Mouse (Mus musculus): ENCODE measurements around the gene Hoxa2. TPM values are rescaled to one million over a fixed set of nuclear protein-coding genes. Genes with fewer than 3 reads are reported as not detected.

Gene Hoxa2
- total and polyA plus RNA-seq, 3 experiments, result 1.5 to 2.6 (median 1.7) TPM

- no peak for DNase-seq
These were observed 25.5 kb downstream of the Hoxa2 start for GRCm38 (mm10) chr6:52139115-52139514.

- DNase-seq, result no peak
These were observed 26.1 kb downstream of the Hoxa2 start for GRCm38 (mm10) chr6:52138576-52138975.

- DNase-seq, result no peak
These were observed 26.6 kb downstream of the Hoxa2 start for GRCm38 (mm10) chr6:52137841-52138535.

GRCm38 (mm10) chr6:52123673-52124072, 41.0 kb downstream of the Hoxa2 start:
- no peak for DNase-seq

- DNase-seq, result no peak
These were observed 43.5 kb downstream of the Hoxa2 start for GRCm38 (mm10) chr6:52121173-52121572.

GRCm38 (mm10) chr6:52118903-52119635, 45.6 kb downstream of the Hoxa2 start:
- DNase-seq, result no peak

- no peak for DNase-seq
These were observed 48.7 kb downstream of the Hoxa2 start for GRCm38 (mm10) chr6:52115899-52116298.

Other genes with a start within 250 kb of the Hoxa2 start
- 10 to 100 TPM; 45.6 to 57.5 TPM for gene Skap2, start 152.3 kb downstream of the Hoxa2 start, total RNA-seq (2021)
- 2.9 and 3.5 TPM in 2 replicates for gene Skap2, start 152.3 kb downstream of the Hoxa2 start, polyA plus RNA-seq (2012; rRNA removed)
- under 1 TPM; 0.52 to 0.86 TPM for gene Hoxa1, start 6.5 kb downstream of the Hoxa2 start, total RNA-seq (2021)
- gene Hoxa1, start 6.5 kb downstream of the Hoxa2 start, polyA plus RNA-seq (2012; rRNA removed), result 0.47 and 0.68 TPM in 2 replicates
- gene 5730596B20Rik, start 12.7 kb upstream of the Hoxa2 start, total RNA-seq (2021), result under 1 TPM; 0.35 to 0.41 TPM
- gene 5730596B20Rik, start 12.7 kb upstream of the Hoxa2 start, polyA plus RNA-seq (2012; rRNA removed), result 0.02 and 0.04 TPM in 2 replicates
- 1 to 10 TPM; 2.2 to 6.3 TPM for gene Hoxa4, start 26.9 kb upstream of the Hoxa2 start, total RNA-seq (2021)
- 0.99 and 4.0 TPM in 2 replicates for gene Hoxa4, start 26.9 kb upstream of the Hoxa2 start, polyA plus RNA-seq (2012; rRNA removed)
- 10 to 100 TPM; 13.6 to 22.8 TPM for gene Hoxa5, start 39.8 kb upstream of the Hoxa2 start, total RNA-seq (2021)
- 12.9 and 16.3 TPM in 2 replicates for gene Hoxa5, start 39.8 kb upstream of the Hoxa2 start, polyA plus RNA-seq (2012; rRNA removed)
- 1 to 10 TPM; 1.9 to 4.5 TPM for gene Hoxa6, start 43.9 kb upstream of the Hoxa2 start, total RNA-seq (2021)
- gene Hoxa6, start 43.9 kb upstream of the Hoxa2 start, polyA plus RNA-seq (2012; rRNA removed), result 3.6 and 3.8 TPM in 2 replicates
- 1 to 10 TPM; 2.7 to 5.4 TPM for gene Hoxa3, start 48.5 kb upstream of the Hoxa2 start, total RNA-seq (2021)
- 6.8 and 8.1 TPM in 2 replicates for gene Hoxa3, start 48.5 kb upstream of the Hoxa2 start, polyA plus RNA-seq (2012; rRNA removed)
- 1 to 10 TPM in 1 of 2 experiments, not detected in 1; 1.0 TPM for gene Gm28308, start 48.5 kb upstream of the Hoxa2 start, total RNA-seq (2021)
- 1.9 and 2.5 TPM in 2 replicates for gene Gm28308, start 48.5 kb upstream of the Hoxa2 start, polyA plus RNA-seq (2012; rRNA removed)
- 10 to 100 TPM; 15.3 to 30.3 TPM for gene Hoxa7, start 57.0 kb upstream of the Hoxa2 start, total RNA-seq (2021)
- 21.3 and 26.8 TPM in 2 replicates for gene Hoxa7, start 57.0 kb upstream of the Hoxa2 start, polyA plus RNA-seq (2012; rRNA removed)
- 1 to 10 TPM in 1 of 2 experiments, under 1 TPM in 1; 0.75 to 1.6 TPM for gene Hoxa9, start 66.3 kb upstream of the Hoxa2 start, total RNA-seq (2021)
- gene Hoxa9, start 66.3 kb upstream of the Hoxa2 start, polyA plus RNA-seq (2012; rRNA removed), result 1.7 and 3.8 TPM in 2 replicates
- gene Hoxa10, start 76.0 kb upstream of the Hoxa2 start, total RNA-seq (2021), result not detected
- gene Hoxa10, start 76.0 kb upstream of the Hoxa2 start, polyA plus RNA-seq (2012; rRNA removed), result 0.22 TPM in 1 of 2 replicates, not detected in the other
- gene Hoxa11, start 81.0 kb upstream of the Hoxa2 start, total RNA-seq (2021), result not detected
- not detected in 2 replicates for gene Hoxa11, start 81.0 kb upstream of the Hoxa2 start, polyA plus RNA-seq (2012; rRNA removed)
- gene Hoxa13, start 96.0 kb upstream of the Hoxa2 start, total RNA-seq (2021), result not detected
- not detected in 2 replicates for gene Hoxa13, start 96.0 kb upstream of the Hoxa2 start, polyA plus RNA-seq (2012; rRNA removed)
- gene Evx1, start 148.7 kb upstream of the Hoxa2 start, total RNA-seq (2021), result under 1 TPM in 1 of 2 experiments, not detected in 1; 0.14 TPM
- gene Evx1, start 148.7 kb upstream of the Hoxa2 start, polyA plus RNA-seq (2012; rRNA removed), result not detected in 2 replicates